Mouse (Mus musculus): ENCODE results near the gene Rnf186.

- TF ChIP-seq CTCF (IDR thresholded peaks at IDR 0.05; ENCODE audit: insufficient read depth, low read depth, low read length) (no peak), POLR2A (IDR thresholded peaks at IDR 0.05; ENCODE audit: insufficient read depth, low read depth, low read length) (no peak)
These were observed 18.7 kb upstream of the Rnf186 start for GRCm38 (mm10) chr4:138948257-138948656.
